Mouse (Mus musculus) forebrain, postnatal 0 days (tissue): ENCODE data around the gene Epha8. TPM values are rescaled to one million over a fixed set of nuclear protein-coding genes. Genes with fewer than 3 reads are reported as not detected.

Experiments used
- ATAC-seq: fragments of 200-750 bp; cut with Nextera tagmentation; 2 replicates; pipeline ENCODE4 v1.8.0; 2017; ENCODE audit warnings: mild to moderate bottlenecking, moderate library complexity
- DNase-seq: peaks from one replicate; pipeline ENCODE4 v3.0.0-alpha.2; 2015
- H3K27ac ChIP-seq: fragments of 300-500 bp; sonication (generic); 2 replicates; pipeline ENCODE4 v1.5.1; 2014; ENCODE audit warnings: low read depth, mild to moderate bottlenecking, antibody characterized with exemption, low read length, moderate library complexity, mixed read lengths
- H3K27me3 ChIP-seq: fragments of 300-500 bp; sonication (generic); 2 replicates; pipeline ENCODE4 v1.6.1; 2014; ENCODE audit warnings: mild to moderate bottlenecking, low read length, mixed read lengths; ENCODE audit not compliant: insufficient read depth
- H3K36me3 ChIP-seq: fragments of 300-500 bp; sonication (generic); 2 replicates; pipeline ENCODE4 v1.6.1; 2014; ENCODE audit warnings: mild to moderate bottlenecking, moderate library complexity; ENCODE audit not compliant: insufficient read depth
- H3K4me1 ChIP-seq: fragments of 300-500 bp; sonication (generic); 2 replicates; pipeline ENCODE4 v1.6.1; 2014; ENCODE audit warnings: antibody characterized with exemption; ENCODE audit not compliant: insufficient read depth
- H3K4me2 ChIP-seq: fragments of 300-500 bp; sonication (generic); 2 replicates; pipeline ENCODE4 v1.6.1; 2014; ENCODE audit warnings: low read depth, mild to moderate bottlenecking, moderate library complexity
- H3K4me3 ChIP-seq: fragments of 300-500 bp; sonication (generic); 2 replicates; pipeline ENCODE4 v1.5.1; 2014; ENCODE audit warnings: low read depth, low read length, mixed read lengths
- H3K9ac ChIP-seq: fragments of 300-500 bp; sonication (generic); 2 replicates; pipeline ENCODE4 v1.6.1; 2014; ENCODE audit warnings: mild to moderate bottlenecking
- H3K9me3 ChIP-seq: fragments of 300-500 bp; sonication (generic); 2 replicates; pipeline ENCODE4 v1.6.1; 2016; ENCODE audit warnings: low read length
- CTCF ChIP-seq: sonication (generic); IDR thresholded peaks from 2 replicates; pipeline ENCODE4 v1.5.1; 2016; ENCODE audit warnings: antibody characterized with exemption, control low read depth, low read depth
- WGBS: fragments of 180-500 bp; shearing (Covaris S2); extraction: QIAGEN DNeasy Blood & Tissue Kit; methylation state at CpG from one replicate; pipeline ENCODE4 v1.1.7; 2014; 5-methylcytosine and 5-hydroxymethylcytosine counted together
- polyA plus RNA-seq: library from polyadenylated mRNA; unstranded; fragments of >200 nt; fragmentation: Nextera tagmentation; extraction: Ambion mirVana; gene quantifications from 2 replicates; pipeline ENCODE4 v1.2.1, GENCODE M21; 2015
- total RNA-seq: library from RNA; depleted of rRNA; stranded (reverse); fragments of >200 nt; gene quantifications from 2 replicates; pipeline ENCODE4 v1.2.3, GENCODE M21; 2014; rRNA removed

Epha8 gene
- total and polyA plus RNA-seq, 2 experiments from 2014 or later, result 9.5 to 23.9 TPM

- DNase-seq, result no peak
- H3K27me3 ChIP-seq, result no peaks in the 10 kb centered on the region
- no peaks in the 10 kb centered on the region for H3K9me3 ChIP-seq
- H3K9ac ChIP-seq, result no peak overlapping the region
- TF ChIP-seq CTCF, result no peak
- no peaks in the 10 kb centered on the region for H3K4me1 ChIP-seq
- no peak overlapping the region for H3K4me3 ChIP-seq
- no peak for ATAC-seq
- H3K4me2 ChIP-seq, result no peak overlapping the region
- 75% methylated on average over 5 of the region's 5 CpGs for WGBS
- H3K27ac ChIP-seq, result no peak overlapping the region
- H3K36me3 ChIP-seq, result no peaks in the 10 kb centered on the region
Observed at GRCm38 (mm10) chr4:136887714-136888113, 68.9 kb downstream of the Epha8 start.

GRCm38 (mm10) chr4:136886101-136886500, 70.5 kb downstream of the Epha8 start, which contains the start of gene C1qb:
TSS of gene C1qb (minus strand) at chr4:136886187.
- H3K4me1 ChIP-seq, result no peaks in the 10 kb centered on the region
- no peak within 1 kb of the TSS for H3K4me3 ChIP-seq
- no peaks in the 10 kb centered on the region for H3K27me3 ChIP-seq
- no peak within 1 kb of the TSS for H3K9ac ChIP-seq
- WGBS, result 76% methylated on average over 7 of the region's 7 CpGs
- TF ChIP-seq CTCF, result no peak
- H3K27ac ChIP-seq, result no peak within 1 kb of the TSS
- ATAC-seq, result no peak
- H3K4me2 ChIP-seq, result no peak within 1 kb of the TSS
- no peaks in the 10 kb centered on the region for H3K9me3 ChIP-seq
- no peaks in the 10 kb centered on the region for H3K36me3 ChIP-seq
- no peak for DNase-seq

Other genes with a start within 250 kb of the Epha8 start
- 79.9 and 85.6 TPM in 2 replicates for gene Ephb2, start 120.8 kb downstream of the Epha8 start, total RNA-seq
- gene Ephb2, start 120.8 kb downstream of the Epha8 start, polyA plus RNA-seq, result 9.2 and 10.8 TPM in 2 replicates
- 53.9 and 57.1 TPM in 2 replicates for gene C1qb, start 70.6 kb downstream of the Epha8 start, total RNA-seq
- gene C1qb, start 70.6 kb downstream of the Epha8 start, polyA plus RNA-seq, result 67.4 and 78.2 TPM in 2 replicates
- gene C1qc, start 63.8 kb downstream of the Epha8 start, total RNA-seq, result 61.9 and 64.6 TPM in 2 replicates
- gene C1qc, start 63.8 kb downstream of the Epha8 start, polyA plus RNA-seq, result 46.1 and 49.3 TPM in 2 replicates
- 47.7 and 53.1 TPM in 2 replicates for gene C1qa, start 58.0 kb downstream of the Epha8 start, total RNA-seq
- 42.2 and 43.5 TPM in 2 replicates for gene C1qa, start 58.0 kb downstream of the Epha8 start, polyA plus RNA-seq
- 6.2 and 6.8 TPM in 2 replicates for gene Zbtb40, start 92.0 kb upstream of the Epha8 start, total RNA-seq
- 0.58 and 0.87 TPM in 2 replicates for gene Zbtb40, start 92.0 kb upstream of the Epha8 start, polyA plus RNA-seq